Mouse (Mus musculus): ENCODE results near the gene Gstp2. TPM values are rescaled to one million over a fixed set of nuclear protein-coding genes. Genes with fewer than 3 reads are reported as not detected.
A peak's percentile ranks its signal among the peaks of the same experiment; 100 is the strongest.

Gene Gstp2
- polyA plus RNA-seq, 1 experiment from 2014 or later, result 6.4 TPM

DNA sequence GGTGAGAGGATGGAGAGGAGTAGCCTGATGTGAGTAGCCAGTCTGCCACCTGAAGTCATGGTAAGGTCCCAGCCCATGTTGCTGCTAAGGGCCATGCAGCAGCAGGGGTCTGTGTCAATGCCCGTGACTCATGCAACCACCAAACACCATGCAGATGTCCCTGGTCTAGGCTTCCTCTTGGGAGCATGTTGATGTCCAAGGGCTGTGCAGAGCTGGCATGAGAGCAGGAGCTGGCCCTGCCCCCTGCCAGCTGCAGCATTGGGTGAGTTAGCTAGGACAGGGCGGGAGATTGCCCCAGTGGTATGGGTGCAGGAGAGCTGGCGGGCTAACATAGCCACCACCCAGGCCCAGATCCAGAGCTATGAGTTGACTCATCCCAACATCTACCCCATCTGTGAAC lies 44.6 kb upstream of the Gstp2 start:
- DNase-seq (no peak), ATAC-seq (no peak)
- Histone ChIP-seq H3K27ac (ENCODE audit: low read depth) (no peak overlapping the region), H3K36me3 (replicated peaks; ENCODE audit: insufficient read depth, low read length) (no peaks in the 10 kb centered on the region), H3K9me3 (ENCODE audit: low read length) (no peaks in the 10 kb centered on the region), H3K4me2 (ENCODE audit: low read depth, low read length) (no peak overlapping the region), H3K4me1 (ENCODE audit: insufficient read depth) (no peaks in the 10 kb centered on the region), H3K9ac (replicated peaks) (no peak overlapping the region), H3K27me3 (ENCODE audit: insufficient read depth, low read length) (0 out of 2 replicates have a peak, but pooled peaks cover 6% of the 10 kb centered on the region), H3K4me3 (ENCODE audit: low read depth, low read length) (no peak overlapping the region)
- WGBS (ENCODE audit: insufficient replicate concordance), result 74% methylated on average over 3 of the region's 3 CpGs
- TF ChIP-seq CTCF (IDR thresholded peaks at IDR 0.05; ENCODE audit: low read depth) (no peak), EP300 (IDR thresholded peaks at IDR 0.05; ENCODE audit: low read depth) (no peak)

- 70% methylated on average over 6 of the region's 6 CpGs for WGBS (ENCODE audit: insufficient replicate concordance)
- no peak overlapping the region for H3K4me2 ChIP-seq (ENCODE audit: low read depth, low read length)
- no peak for ATAC-seq
- H3K9me3 ChIP-seq (ENCODE audit: low read length), result no peaks in the 10 kb centered on the region
- no peak overlapping the region for H3K27ac ChIP-seq (ENCODE audit: low read depth)
- no peak overlapping the region for H3K4me3 ChIP-seq (ENCODE audit: low read depth, low read length)
- no peak for TF ChIP-seq CTCF (IDR thresholded peaks at IDR 0.05; ENCODE audit: low read depth)
- no peak for TF ChIP-seq EP300 (IDR thresholded peaks at IDR 0.05; ENCODE audit: low read depth)
- no peak overlapping the region for H3K9ac ChIP-seq (replicated peaks)
- H3K27me3 ChIP-seq (ENCODE audit: insufficient read depth, low read length), result 0 out of 2 replicates have a peak, but pooled peaks cover 6% of the 10 kb centered on the region
- no peak for DNase-seq
- no peaks in the 10 kb centered on the region for H3K36me3 ChIP-seq (replicated peaks; ENCODE audit: insufficient read depth, low read length)
- H3K4me1 ChIP-seq (ENCODE audit: insufficient read depth), result no peaks in the 10 kb centered on the region
Measured at GRCm38 (mm10) chr19:4089128-4089527, 43.3 kb upstream of the Gstp2 start.

GRCm38 (mm10) chr19:4088146-4088545 lies 42.3 kb upstream of the Gstp2 start:
- Histone ChIP-seq H3K27ac (ENCODE audit: low read depth) (no peak overlapping the region), H3K27me3 (ENCODE audit: insufficient read depth, low read length) (0 out of 2 replicates have a peak, but pooled peaks cover 6% of the 10 kb centered on the region), H3K4me3 (ENCODE audit: low read depth, low read length) (no peak overlapping the region), H3K4me2 (ENCODE audit: low read depth, low read length) (no peak overlapping the region), H3K9me3 (ENCODE audit: low read length) (no peaks in the 10 kb centered on the region), H3K4me1 (ENCODE audit: insufficient read depth) (no peaks in the 10 kb centered on the region), H3K9ac (replicated peaks) (no peak overlapping the region), H3K36me3 (replicated peaks; ENCODE audit: insufficient read depth, low read length) (no peaks in the 10 kb centered on the region)
- TF ChIP-seq EP300 (IDR thresholded peaks at IDR 0.05; ENCODE audit: low read depth), result no peak
- no peak for TF ChIP-seq CTCF (IDR thresholded peaks at IDR 0.05; ENCODE audit: low read depth)
- DNase-seq (no peak), ATAC-seq (no peak)
- 34% methylated on average over 5 of the region's 5 CpGs for WGBS (ENCODE audit: insufficient replicate concordance)

DNA sequence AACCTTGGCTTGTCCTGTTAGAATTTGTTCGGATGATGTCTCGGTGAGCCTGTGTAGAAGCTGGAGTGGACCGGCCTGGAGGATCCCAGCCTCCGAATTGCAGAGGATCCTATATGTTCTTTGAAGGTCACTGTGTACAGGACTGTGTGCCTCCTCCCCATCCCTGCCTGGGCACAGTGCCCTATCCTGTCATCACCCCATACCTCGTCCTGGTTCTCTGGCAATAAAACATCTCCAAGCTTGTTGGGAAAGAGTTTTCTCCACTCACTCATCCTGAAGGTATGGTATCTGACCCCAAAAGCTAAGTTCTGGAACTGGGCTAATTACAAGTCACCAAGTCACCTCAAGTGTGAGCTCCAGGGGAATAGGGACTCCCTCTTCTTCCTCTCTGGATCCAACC lies 41.3 kb upstream of the Gstp2 start:
- DNase-seq (no peak), ATAC-seq (no peak)
- Histone ChIP-seq H3K4me1 (ENCODE audit: insufficient read depth) (no peaks in the 10 kb centered on the region), H3K4me2 (ENCODE audit: low read depth, low read length) (no peak overlapping the region), H3K9me3 (ENCODE audit: low read length) (no peaks in the 10 kb centered on the region), H3K27me3 (ENCODE audit: insufficient read depth, low read length) (0 out of 2 replicates have a peak, but pooled peaks cover 6% of the 10 kb centered on the region), H3K4me3 (ENCODE audit: low read depth, low read length) (no peak overlapping the region), H3K36me3 (replicated peaks; ENCODE audit: insufficient read depth, low read length) (no peaks in the 10 kb centered on the region), H3K9ac (replicated peaks) (no peak overlapping the region), H3K27ac (ENCODE audit: low read depth) (no peak overlapping the region)
- 80% methylated on average over 5 of the region's 5 CpGs for WGBS (ENCODE audit: insufficient replicate concordance)
- TF ChIP-seq EP300 (IDR thresholded peaks at IDR 0.05; ENCODE audit: low read depth) (no peak), CTCF (IDR thresholded peaks at IDR 0.05; ENCODE audit: low read depth) (no peak)

DNA sequence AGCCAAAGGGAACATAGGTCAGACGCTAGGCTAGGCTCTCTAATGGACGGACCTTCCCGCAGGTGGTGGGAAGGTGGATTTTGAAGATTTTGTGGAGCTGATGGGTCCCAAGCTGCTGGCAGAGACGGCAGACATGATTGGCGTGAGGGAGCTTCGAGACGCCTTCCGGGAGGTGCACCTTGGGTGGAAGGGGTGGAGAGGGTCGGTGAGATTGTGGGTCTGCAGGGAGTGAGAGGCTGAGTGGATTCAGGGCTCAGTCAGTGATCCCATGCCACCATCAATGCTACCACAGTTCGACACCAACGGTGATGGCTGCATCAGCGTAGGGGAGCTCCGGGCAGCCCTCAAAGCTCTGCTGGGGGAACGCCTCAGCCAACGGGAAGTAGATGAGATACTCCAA lies 40.3 kb upstream of the Gstp2 start:
- WGBS (ENCODE audit: insufficient replicate concordance), result 79% methylated on average over 15 of the region's 15 CpGs
- Histone ChIP-seq H3K4me2 (ENCODE audit: low read depth, low read length) (no peak overlapping the region), H3K4me1 (ENCODE audit: insufficient read depth) (peaks cover 6% of the 10 kb centered on the region), H3K9ac (replicated peaks) (no peak overlapping the region), H3K27ac (ENCODE audit: low read depth) (no peak overlapping the region), H3K4me3 (ENCODE audit: low read depth, low read length) (no peak overlapping the region), H3K36me3 (replicated peaks; ENCODE audit: insufficient read depth, low read length) (no peaks in the 10 kb centered on the region), H3K27me3 (ENCODE audit: insufficient read depth, low read length) (0 out of 2 replicates have a peak, but pooled peaks cover 6% of the 10 kb centered on the region), H3K9me3 (ENCODE audit: low read length) (no peaks in the 10 kb centered on the region)
- DNase-seq, result no peak
- no peak for ATAC-seq
- TF ChIP-seq CTCF (IDR thresholded peaks at IDR 0.05; ENCODE audit: low read depth) (no peak), EP300 (IDR thresholded peaks at IDR 0.05; ENCODE audit: low read depth) (no peak)

GRCm38 (mm10) chr19:4084984-4085383 lies 39.2 kb upstream of the Gstp2 start:
- no peak for DNase-seq
- no peaks in the 10 kb centered on the region for H3K9me3 ChIP-seq (ENCODE audit: low read length)
- 0 out of 2 replicates have a peak, but pooled peaks cover 6% of the 10 kb centered on the region for H3K27me3 ChIP-seq (ENCODE audit: insufficient read depth, low read length)
- ATAC-seq, result peak; percentile 67
- H3K4me1 ChIP-seq (ENCODE audit: insufficient read depth), result peaks cover 15% of the 10 kb centered on the region
- H3K9ac ChIP-seq (replicated peaks), result no peak overlapping the region
- H3K4me2 ChIP-seq (ENCODE audit: low read depth, low read length), result no peak overlapping the region
- H3K36me3 ChIP-seq (replicated peaks; ENCODE audit: insufficient read depth, low read length), result no peaks in the 10 kb centered on the region
- H3K4me3 ChIP-seq (ENCODE audit: low read depth, low read length), result no peak overlapping the region
- no peak overlapping the region for H3K27ac ChIP-seq (ENCODE audit: low read depth)
- WGBS (ENCODE audit: insufficient replicate concordance), result 72% methylated on average over 1 of the region's 1 CpGs
- no peak for TF ChIP-seq EP300 (IDR thresholded peaks at IDR 0.05; ENCODE audit: low read depth)
- TF ChIP-seq CTCF (IDR thresholded peaks at IDR 0.05; ENCODE audit: low read depth), result peak; percentile 74

- 46% methylated on average over 8 of the region's 8 CpGs for WGBS (ENCODE audit: insufficient replicate concordance)
- DNase-seq (no peak), ATAC-seq (no peak)
- Histone ChIP-seq H3K4me1 (ENCODE audit: insufficient read depth) (peaks cover 25% of the 10 kb centered on the region), H3K9ac (replicated peaks) (no peak overlapping the region), H3K27me3 (ENCODE audit: insufficient read depth, low read length) (0 out of 2 replicates have a peak, but pooled peaks cover 2% of the 10 kb centered on the region), H3K9me3 (ENCODE audit: low read length) (no peaks in the 10 kb centered on the region), H3K27ac (ENCODE audit: low read depth) (no peak overlapping the region), H3K4me3 (ENCODE audit: low read depth, low read length) (no peak overlapping the region), H3K36me3 (replicated peaks; ENCODE audit: insufficient read depth, low read length) (no peaks in the 10 kb centered on the region), H3K4me2 (ENCODE audit: low read depth, low read length) (no peak overlapping the region)
- TF ChIP-seq EP300 (IDR thresholded peaks at IDR 0.05; ENCODE audit: low read depth) (no peak), CTCF (IDR thresholded peaks at IDR 0.05; ENCODE audit: low read depth) (no peak)
Measured at GRCm38 (mm10) chr19:4083826-4084225, 38.0 kb upstream of the Gstp2 start.

Measured in liver, postnatal 0 days (tissue).